Mouse (Mus musculus) ovary, adult 18-20 months (tissue): Measurements from ENCODE around the gene Trim37.

Experiments used
- DNase-seq: peaks from one replicate; pipeline ENCODE4 v3.0.0; 2022; ENCODE audit warnings: low spot score, mixed read lengths

Trim37 gene

GRCm38 (mm10) chr11:87126824-87127816 is at the start of gene Trim37:
Gene Trim37, plus strand, starts transcription at chr11:87127077.
- DNase-seq = peak; percentile 83

GRCm38 (mm10) chr11:87083712-87084111 is 43.2 kb upstream of the Trim37 start:
- DNase-seq = no peak

GRCm38 (mm10) chr11:87085461-87085860 is 41.4 kb upstream of the Trim37 start:
- no peak for DNase-seq

- DNase-seq = peak; percentile 71
Observed at GRCm38 (mm10) chr11:87086290-87086984, 40.4 kb upstream of the Trim37 start, which contains the start of gene Smg8. Gene Smg8, minus strand, starts transcription at chr11:87086774.

GRCm38 (mm10) chr11:87087142-87087541 is 39.7 kb upstream of the Trim37 start:
- DNase-seq = no peak

- no peak for DNase-seq
Observed at GRCm38 (mm10) chr11:87108409-87108754, 18.5 kb upstream of the Trim37 start, which contains the start of gene Prr11. Gene Prr11, minus strand, starts transcription at chr11:87108708.

- peak; percentile 98 for DNase-seq
Observed at GRCm38 (mm10) chr11:87108755-87109518, 17.9 kb upstream of the Trim37 start, which contains the start of gene Ska2. Gene Ska2, plus strand, starts transcription at chr11:87109234.

- DNase-seq = no peak
Observed at GRCm38 (mm10) chr11:87109519-87110171, 17.2 kb upstream of the Trim37 start.

GRCm38 (mm10) chr11:87110172-87110909 is 16.5 kb upstream of the Trim37 start:
- no peak for DNase-seq

- DNase-seq = no peak
Observed at GRCm38 (mm10) chr11:87121864-87122263, 5.0 kb upstream of the Trim37 start.

- DNase-seq = no peak
Observed at GRCm38 (mm10) chr11:87125562-87125961, 1.3 kb upstream of the Trim37 start.

GRCm38 (mm10) chr11:87126281-87126823 is 525 bp upstream of the Trim37 start:
- DNase-seq = no peak

- no peak for DNase-seq
Observed at GRCm38 (mm10) chr11:87136233-87136632, 9.4 kb downstream of the Trim37 start.

GRCm38 (mm10) chr11:87158012-87158411 is 31.1 kb downstream of the Trim37 start:
- DNase-seq = no peak

GRCm38 (mm10) chr11:87162687-87163086 is 35.8 kb downstream of the Trim37 start:
- no peak for DNase-seq

- no peak for DNase-seq
Observed at GRCm38 (mm10) chr11:87163751-87164150, 36.9 kb downstream of the Trim37 start.

GRCm38 (mm10) chr11:87173625-87174024 is 46.7 kb downstream of the Trim37 start:
- no peak for DNase-seq

GRCm38 (mm10) chr11:87175031-87175430 is 48.2 kb downstream of the Trim37 start:
- DNase-seq = no peak

- no peak for DNase-seq
Observed at GRCm38 (mm10) chr11:87212313-87212712, 85.4 kb downstream of the Trim37 start.

GRCm38 (mm10) chr11:87222686-87223085 is 95.8 kb downstream of the Trim37 start:
- DNase-seq = no peak
